Mouse (Mus musculus): Measurements from ENCODE around the gene Tmem248. TPM values are rescaled to one million over a fixed set of nuclear protein-coding genes. Genes with fewer than 3 reads are reported as not detected.

The Tmem248 gene
- polyA plus RNA-seq, 1 experiment from 2014 or later: 33.5 TPM

DNA sequence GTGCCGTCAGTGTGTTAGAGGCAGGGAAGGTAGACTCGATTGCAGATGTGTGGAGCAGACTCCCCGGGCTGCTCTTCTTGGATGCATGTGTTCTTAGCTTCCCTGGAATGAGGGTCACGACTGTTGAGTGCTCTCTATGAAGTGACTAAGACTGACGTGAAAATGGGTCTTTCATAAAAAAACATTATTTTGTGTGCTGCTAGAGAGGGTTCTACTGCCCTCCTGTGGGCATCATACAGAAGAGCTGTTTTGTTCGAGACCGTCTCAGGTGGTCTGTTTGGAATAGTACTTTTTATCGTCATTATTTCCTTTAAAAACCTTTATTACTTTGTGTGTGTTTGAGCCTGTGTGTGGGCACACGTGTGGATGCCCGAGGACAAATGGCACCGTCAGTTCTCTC, 46.6 kb downstream of the Tmem248 start:
- no peak overlapping the region for H3K27ac ChIP-seq (replicated peaks)
- H3K9me3 ChIP-seq: no peaks in the 10 kb centered on the region
- H3K9ac ChIP-seq: no peak overlapping the region
- peaks cover 69% of the 10 kb centered on the region for H3K36me3 ChIP-seq
- H3K4me3 ChIP-seq: no peak overlapping the region
- H3K4me1 ChIP-seq: no peaks in the 10 kb centered on the region
- H3K4me2 ChIP-seq: no peak overlapping the region
- no peaks in the 10 kb centered on the region for H3K27me3 ChIP-seq (replicated peaks)
- no peak for ATAC-seq (ENCODE audit: extremely low read depth, insufficient number of reproducible peaks, low FRiP score, low TSS enrichment)
- 74% methylated on average over 11 of the region's 11 CpGs for WGBS

DNA sequence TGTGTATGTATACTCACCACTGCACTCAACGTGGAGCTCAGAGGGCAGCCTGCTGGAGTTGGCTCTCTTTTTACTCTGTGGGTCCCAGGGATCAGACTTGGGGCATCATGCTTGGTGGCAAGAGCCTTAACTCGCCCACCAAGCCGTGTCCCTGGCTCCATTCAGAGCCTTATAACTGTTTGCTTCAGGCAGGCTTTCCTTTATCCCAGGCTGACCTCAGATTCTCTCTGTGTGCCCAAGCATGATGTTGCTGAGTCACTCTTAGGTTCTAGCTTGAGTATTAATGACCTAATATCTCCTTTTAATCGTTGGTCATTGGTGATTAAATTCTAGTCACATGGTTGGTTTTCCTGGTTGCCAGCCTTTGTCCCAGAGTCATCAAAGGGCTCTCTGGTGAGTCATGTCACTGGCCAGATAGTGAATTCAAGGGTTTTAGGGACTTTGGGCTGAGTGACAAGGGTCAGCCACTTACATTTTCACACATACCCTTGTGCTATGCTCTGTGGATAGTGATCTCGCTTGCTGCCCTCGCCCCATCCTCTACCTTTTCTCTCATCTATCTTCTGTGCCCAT, 47.6 kb downstream of the Tmem248 start:
- H3K4me3 ChIP-seq: no peak overlapping the region
- no peak for ATAC-seq (ENCODE audit: extremely low read depth, insufficient number of reproducible peaks, low FRiP score, low TSS enrichment)
- no peaks in the 10 kb centered on the region for H3K27me3 ChIP-seq (replicated peaks)
- H3K27ac ChIP-seq (replicated peaks): no peak overlapping the region
- no peak overlapping the region for H3K4me2 ChIP-seq
- H3K9ac ChIP-seq: no peak overlapping the region
- H3K4me1 ChIP-seq: no peaks in the 10 kb centered on the region
- peaks cover 71% of the 10 kb centered on the region for H3K36me3 ChIP-seq
- WGBS: 79% methylated on average over 6 of the region's 6 CpGs
- H3K9me3 ChIP-seq: no peaks in the 10 kb centered on the region

DNA sequence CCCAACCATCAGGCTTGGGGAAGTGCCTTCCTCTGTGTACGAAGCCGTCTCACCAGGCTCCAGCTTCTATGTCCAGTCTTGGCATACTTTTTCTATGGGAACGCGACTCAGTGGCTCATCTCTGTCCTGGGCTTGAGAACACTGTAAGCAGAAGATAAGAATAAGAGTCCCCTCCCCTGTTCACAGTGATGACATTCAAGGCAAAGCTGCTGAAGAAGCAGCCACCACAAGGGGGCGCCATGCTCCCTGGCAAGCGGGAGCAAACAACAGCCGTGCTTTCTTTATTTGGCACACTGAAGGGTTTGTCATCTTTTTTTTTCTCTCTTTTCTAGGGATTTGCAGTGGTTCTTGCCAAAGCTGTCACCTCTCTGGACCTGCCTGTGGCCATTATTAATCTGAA, 49.8 kb downstream of the Tmem248 start:
- WGBS: 81% methylated on average over 7 of the region's 7 CpGs
- Histone ChIP-seq H3K36me3 (peaks cover 84% of the 10 kb centered on the region), H3K4me1 (no peaks in the 10 kb centered on the region)

DNA sequence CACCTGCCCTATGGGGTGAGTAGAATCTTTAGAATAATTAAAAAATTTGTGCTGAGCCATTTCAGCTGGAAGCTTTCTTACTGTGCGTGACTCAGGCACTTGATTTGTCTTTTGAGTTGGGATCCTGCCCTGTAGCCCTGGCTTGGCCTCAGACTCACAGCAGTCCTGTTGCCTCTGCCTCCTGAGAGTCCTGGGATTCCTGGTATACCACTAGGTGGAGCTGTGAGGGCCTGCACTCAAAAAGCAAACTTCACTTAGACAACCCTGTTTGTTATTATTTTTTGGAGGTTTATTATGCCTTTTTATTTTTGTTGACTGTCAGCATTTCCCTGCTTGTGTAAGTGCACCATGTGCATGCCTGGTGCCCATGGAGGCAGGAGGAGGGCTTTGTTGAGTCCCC, 50.4 kb downstream of the Tmem248 start:
- Histone ChIP-seq H3K27me3 (replicated peaks) (no peaks in the 10 kb centered on the region), H3K4me2 (no peak overlapping the region), H3K4me1 (no peaks in the 10 kb centered on the region), H3K9me3 (no peaks in the 10 kb centered on the region), H3K9ac (no peak overlapping the region), H3K4me3 (no peak overlapping the region), H3K36me3 (peaks cover 87% of the 10 kb centered on the region), H3K27ac (replicated peaks) (no peak overlapping the region)
- 87% methylated on average over 1 of the region's 1 CpGs for WGBS
- no peak for ATAC-seq (ENCODE audit: extremely low read depth, insufficient number of reproducible peaks, low FRiP score, low TSS enrichment)

More for the DNA sequence above, 49.8 kb downstream of the Tmem248 start:
- Histone ChIP-seq H3K27ac (replicated peaks) (no peak overlapping the region), H3K4me3 (no peak overlapping the region), H3K4me2 (no peak overlapping the region), H3K27me3 (replicated peaks) (no peaks in the 10 kb centered on the region), H3K9me3 (no peaks in the 10 kb centered on the region), H3K9ac (no peak overlapping the region)
- ATAC-seq (ENCODE audit: extremely low read depth, insufficient number of reproducible peaks, low FRiP score, low TSS enrichment): no peak

DNA sequence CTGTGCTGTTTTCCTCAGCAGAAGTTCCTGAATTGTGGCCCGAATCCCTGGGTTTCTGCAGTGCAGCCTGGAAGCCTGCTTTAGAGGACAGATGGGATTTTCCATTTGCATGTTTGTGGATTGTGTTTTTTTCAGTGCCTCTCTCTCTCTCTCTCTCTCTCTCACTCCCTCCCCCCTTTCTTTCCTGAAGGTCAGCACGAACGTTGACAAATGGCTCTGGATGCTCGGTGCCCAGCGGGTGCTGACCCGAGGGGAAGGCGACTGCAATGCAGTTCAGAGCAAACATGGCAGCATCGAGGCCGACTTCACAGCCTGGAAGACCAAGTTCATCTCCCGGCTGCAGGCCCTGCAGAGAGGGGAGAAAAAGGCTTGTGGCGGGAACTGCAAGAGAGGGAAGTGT, 52.1 kb downstream of the Tmem248 start:
- Histone ChIP-seq H3K4me2 (no peak overlapping the region), H3K4me1 (no peaks in the 10 kb centered on the region), H3K36me3 (peaks cover 88% of the 10 kb centered on the region), H3K27me3 (replicated peaks) (no peaks in the 10 kb centered on the region), H3K9me3 (no peaks in the 10 kb centered on the region), H3K27ac (replicated peaks) (no peak overlapping the region), H3K4me3 (no peak overlapping the region), H3K9ac (no peak overlapping the region)
- no peak for ATAC-seq (ENCODE audit: extremely low read depth, insufficient number of reproducible peaks, low FRiP score, low TSS enrichment)
- 75% methylated on average over 11 of the region's 11 CpGs for WGBS

DNA sequence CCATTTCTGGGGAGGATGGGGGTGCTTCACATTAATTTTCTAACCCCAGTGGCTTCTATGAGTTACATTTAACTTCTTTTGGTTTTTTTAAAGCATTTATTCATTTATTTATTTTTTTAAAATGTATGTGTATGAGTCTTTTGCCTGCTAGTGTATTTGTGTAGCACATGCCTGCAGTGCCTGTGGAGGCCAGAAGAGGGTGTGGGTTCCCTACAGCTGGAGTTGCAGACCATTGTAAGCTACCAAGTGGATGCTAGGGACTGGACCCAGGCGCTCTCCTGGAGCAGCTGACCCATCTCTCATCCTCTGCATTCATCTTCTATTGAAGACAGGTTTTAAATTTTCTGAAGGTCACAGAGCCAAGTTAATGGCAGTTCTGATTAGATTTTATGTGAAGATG, 55.5 kb downstream of the Tmem248 start:
- 91% methylated on average over 1 of the region's 1 CpGs for WGBS
- no peak for ATAC-seq (ENCODE audit: extremely low read depth, insufficient number of reproducible peaks, low FRiP score, low TSS enrichment)
- no peaks in the 10 kb centered on the region for H3K27me3 ChIP-seq (replicated peaks)
- H3K4me1 ChIP-seq: no peaks in the 10 kb centered on the region
- H3K4me3 ChIP-seq: no peak overlapping the region
- no peak overlapping the region for H3K27ac ChIP-seq (replicated peaks)
- H3K9ac ChIP-seq: no peak overlapping the region
- H3K36me3 ChIP-seq: peaks cover 91% of the 10 kb centered on the region
- no peaks in the 10 kb centered on the region for H3K9me3 ChIP-seq
- H3K4me2 ChIP-seq: no peak overlapping the region

DNA sequence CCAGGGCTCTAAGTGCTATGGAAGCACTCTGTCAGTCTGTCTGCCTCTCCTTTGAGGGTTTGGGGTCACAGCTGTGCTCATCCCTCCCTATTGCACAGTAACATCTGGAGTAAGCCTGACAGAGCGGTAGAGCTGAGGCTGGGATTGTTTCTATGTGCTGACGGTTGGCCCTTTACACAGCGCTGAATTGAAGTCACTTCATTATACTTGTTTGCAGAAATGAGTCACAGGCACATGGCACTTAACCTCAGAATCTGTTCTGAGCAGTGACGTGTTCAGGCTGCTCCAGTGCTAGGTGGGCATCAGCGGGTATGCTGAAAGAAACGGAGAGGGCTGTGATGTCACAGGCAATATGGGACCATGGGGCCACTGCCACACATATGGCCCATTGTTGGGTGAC, 56.2 kb downstream of the Tmem248 start:
- 94% methylated on average over 6 of the region's 6 CpGs for WGBS
- no peak overlapping the region for H3K9ac ChIP-seq
- no peak overlapping the region for H3K27ac ChIP-seq (replicated peaks)
- peaks cover 2% of the 10 kb centered on the region; the same call in 1 of the 2 replicates for H3K4me1 ChIP-seq
- no peak overlapping the region for H3K4me2 ChIP-seq
- H3K4me3 ChIP-seq: no peak overlapping the region
- no peaks in the 10 kb centered on the region for H3K27me3 ChIP-seq (replicated peaks)
- no peak for ATAC-seq (ENCODE audit: extremely low read depth, insufficient number of reproducible peaks, low FRiP score, low TSS enrichment)
- H3K36me3 ChIP-seq: peaks cover 91% of the 10 kb centered on the region
- no peaks in the 10 kb centered on the region for H3K9me3 ChIP-seq

DNA sequence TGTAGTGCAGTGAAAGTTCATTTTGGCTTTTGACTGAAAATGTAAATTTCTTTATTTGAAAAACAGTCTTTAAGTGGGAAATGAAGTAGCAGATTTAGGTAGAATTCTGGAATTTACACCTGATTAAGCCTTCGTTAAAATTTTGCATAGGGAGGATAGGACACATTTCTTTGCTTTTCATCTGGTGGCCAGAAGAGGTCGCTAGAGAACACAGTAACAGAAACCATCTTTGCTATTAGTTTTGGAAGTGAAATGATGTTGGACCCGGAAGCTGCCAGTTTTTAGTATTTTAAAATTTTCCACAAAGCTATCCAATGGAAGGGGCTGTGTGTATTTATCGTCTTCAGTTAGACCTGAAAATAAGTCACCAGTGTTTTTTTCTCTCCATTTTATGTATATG, 58.6 kb downstream of the Tmem248 start:
- H3K4me1 ChIP-seq: peaks cover 5% of the 10 kb centered on the region; the same call in 1 of the 2 replicates
- H3K36me3 ChIP-seq: peaks cover 92% of the 10 kb centered on the region
- no peak overlapping the region for H3K27ac ChIP-seq (replicated peaks)
- H3K9ac ChIP-seq: no peak overlapping the region
- H3K27me3 ChIP-seq (replicated peaks): no peaks in the 10 kb centered on the region
- no peak overlapping the region for H3K4me2 ChIP-seq
- no peaks in the 10 kb centered on the region for H3K9me3 ChIP-seq
- no peak overlapping the region for H3K4me3 ChIP-seq
- WGBS: 50% methylated on average over 4 of the region's 4 CpGs
- ATAC-seq (ENCODE audit: extremely low read depth, insufficient number of reproducible peaks, low FRiP score, low TSS enrichment): no peak

DNA sequence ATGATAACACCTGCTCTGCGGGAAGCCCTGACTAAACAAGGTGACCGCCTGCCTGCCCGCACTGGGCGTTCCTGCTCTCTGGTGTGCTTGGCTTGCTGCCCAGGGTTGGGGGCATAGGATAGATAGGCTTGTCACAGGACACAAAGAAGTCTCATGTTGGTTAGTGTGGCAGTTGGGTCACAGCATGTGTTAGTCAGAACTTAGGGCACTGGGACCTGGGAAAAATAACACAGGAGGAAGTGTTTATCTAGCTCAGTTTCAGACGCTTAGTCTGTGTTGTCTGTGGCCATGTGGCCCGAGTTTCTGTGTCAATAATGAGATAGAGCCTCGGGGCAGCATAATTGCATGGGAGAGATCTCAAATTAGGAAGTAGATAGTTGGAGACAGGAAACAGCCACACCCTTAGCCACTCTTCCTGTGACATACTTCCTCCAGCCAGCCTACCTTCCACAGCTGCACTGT, 61.2 kb downstream of the Tmem248 start:
- no peak overlapping the region for H3K9ac ChIP-seq
- no peaks in the 10 kb centered on the region for H3K9me3 ChIP-seq
- H3K36me3 ChIP-seq: peaks cover 94% of the 10 kb centered on the region
- H3K4me1 ChIP-seq: peaks cover 5% of the 10 kb centered on the region; the same call in 1 of the 2 replicates
- 44% methylated on average over 7 of the region's 7 CpGs for WGBS
- ATAC-seq (ENCODE audit: extremely low read depth, insufficient number of reproducible peaks, low FRiP score, low TSS enrichment): no peak
- no peak overlapping the region for H3K4me3 ChIP-seq
- peak overlapping the region; percentile 48 for H3K27ac ChIP-seq (replicated peaks)
- H3K27me3 ChIP-seq (replicated peaks): no peaks in the 10 kb centered on the region
- no peak overlapping the region for H3K4me2 ChIP-seq

DNA sequence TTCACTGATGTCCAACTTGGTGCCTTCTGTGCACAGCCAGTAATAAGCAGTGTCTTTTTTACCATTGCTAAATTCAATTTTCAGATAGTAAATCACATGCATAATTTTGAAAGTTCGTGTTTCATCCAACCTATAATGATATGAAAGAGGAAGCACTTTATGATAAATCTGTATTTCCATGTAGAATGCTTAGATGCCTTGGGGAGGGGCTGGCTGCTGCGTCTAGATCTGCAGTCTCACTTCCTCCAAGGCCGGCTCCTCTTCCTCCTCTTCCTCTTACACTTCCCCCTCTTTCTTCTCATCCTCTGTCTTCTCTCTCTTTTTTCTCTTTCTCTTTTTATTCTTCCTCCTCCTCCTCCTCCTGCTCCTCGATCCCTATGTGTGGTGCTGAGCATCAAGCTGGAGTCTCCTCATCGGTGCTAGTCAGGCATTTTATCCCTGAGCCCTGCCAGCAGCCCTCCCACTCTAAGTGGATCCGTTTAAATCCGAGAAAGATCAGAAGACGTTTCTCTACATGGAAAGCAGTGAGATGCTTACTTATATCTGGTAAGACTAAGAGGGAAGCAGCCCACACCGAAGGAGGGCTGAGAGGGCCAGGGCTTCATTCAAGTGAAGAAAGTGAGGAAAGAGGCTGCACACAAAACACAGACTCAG, 66.3 kb downstream of the Tmem248 start:
- no peak overlapping the region for H3K4me3 ChIP-seq
- H3K4me1 ChIP-seq: peaks cover 1% of the 10 kb centered on the region; the same call in 1 of the 2 replicates
- WGBS: 92% methylated on average over 9 of the region's 9 CpGs
- H3K9me3 ChIP-seq: 0 out of 2 replicates have a peak, but pooled peaks cover 4% of the 10 kb centered on the region
- no peak overlapping the region for H3K4me2 ChIP-seq
- H3K36me3 ChIP-seq: peaks cover 97% of the 10 kb centered on the region
- H3K27ac ChIP-seq (replicated peaks): no peak overlapping the region
- no peak overlapping the region for H3K9ac ChIP-seq
- H3K27me3 ChIP-seq (replicated peaks): no peaks in the 10 kb centered on the region
- no peak for ATAC-seq (ENCODE audit: extremely low read depth, insufficient number of reproducible peaks, low FRiP score, low TSS enrichment)

DNA sequence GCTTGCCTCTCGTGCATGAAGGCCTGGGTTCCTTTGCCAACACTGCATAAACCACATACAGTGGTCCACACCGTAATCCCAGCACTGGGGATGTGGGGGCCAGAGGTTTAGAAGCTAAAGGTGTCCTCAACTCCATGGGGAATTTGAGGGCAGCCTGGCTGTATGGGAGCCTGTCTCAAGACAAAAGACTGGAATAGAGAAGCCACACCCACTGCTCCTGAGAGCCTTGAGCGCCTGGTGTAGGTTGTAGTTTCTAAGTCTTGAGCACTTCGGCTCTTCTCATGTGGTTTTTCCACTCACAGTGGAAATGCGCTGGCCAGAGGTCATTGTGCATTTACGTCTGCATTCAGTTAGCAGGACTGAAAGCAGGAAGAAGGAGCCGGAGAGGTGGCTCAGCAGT, 71.2 kb downstream of the Tmem248 start:
- no peak overlapping the region for H3K4me2 ChIP-seq
- no peak for ATAC-seq (ENCODE audit: extremely low read depth, insufficient number of reproducible peaks, low FRiP score, low TSS enrichment)
- WGBS: 88% methylated on average over 7 of the region's 7 CpGs
- H3K27ac ChIP-seq (replicated peaks): no peak overlapping the region
- H3K4me3 ChIP-seq: no peak overlapping the region
- H3K27me3 ChIP-seq (replicated peaks): no peaks in the 10 kb centered on the region
- no peaks in the 10 kb centered on the region for H3K4me1 ChIP-seq
- H3K9ac ChIP-seq: no peak overlapping the region
- peaks cover 94% of the 10 kb centered on the region for H3K36me3 ChIP-seq
- H3K9me3 ChIP-seq: 0 out of 2 replicates have a peak, but pooled peaks cover 4% of the 10 kb centered on the region

DNA sequence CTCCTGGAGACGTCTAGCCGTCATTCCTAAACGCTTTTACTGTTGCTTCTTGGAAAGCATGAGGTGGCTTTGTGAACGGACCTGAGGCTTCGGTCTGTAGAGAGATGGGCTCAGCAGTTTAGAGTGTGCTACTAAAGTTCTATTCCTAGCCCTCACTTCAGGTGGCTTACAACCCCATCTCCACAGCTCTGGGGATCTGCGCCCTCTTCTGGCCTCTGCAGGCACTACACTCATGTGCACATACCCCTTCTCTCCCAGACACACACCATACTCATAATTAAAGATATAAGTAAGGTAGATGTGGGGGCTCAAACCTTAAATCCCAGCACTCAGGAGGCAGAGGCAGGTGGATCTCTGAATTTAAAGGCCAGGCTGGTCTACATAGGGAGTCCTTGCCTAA, 73.4 kb downstream of the Tmem248 start:
- no peak overlapping the region for H3K4me2 ChIP-seq
- H3K4me1 ChIP-seq: no peaks in the 10 kb centered on the region
- no peak overlapping the region for H3K4me3 ChIP-seq
- ATAC-seq (ENCODE audit: extremely low read depth, insufficient number of reproducible peaks, low FRiP score, low TSS enrichment): no peak
- no peak overlapping the region for H3K9ac ChIP-seq
- H3K9me3 ChIP-seq: no peaks in the 10 kb centered on the region
- no peak overlapping the region for H3K27ac ChIP-seq (replicated peaks)
- 97% methylated on average over 6 of the region's 6 CpGs for WGBS
- H3K36me3 ChIP-seq: peaks cover 90% of the 10 kb centered on the region
- H3K27me3 ChIP-seq (replicated peaks): no peaks in the 10 kb centered on the region

All from heart, embryonic 13.5 days (tissue).